Mouse (Mus musculus): ENCODE measurements around the gene Pdgfc.

- TF ChIP-seq CTCF (IDR thresholded peaks at IDR 0.05; ENCODE audit: borderline replicate concordance, insufficient read depth, low read depth, low read length) (no peak), POLR2A (IDR thresholded peaks at IDR 0.05; ENCODE audit: borderline replicate concordance, insufficient read depth, low read length) (no peak)
Observed at GRCm38 (mm10) chr3:81022266-81022665, 13.9 kb upstream of the Pdgfc start.
